Mouse (Mus musculus) neural tube, embryonic 10.5 days (tissue): Measurements from ENCODE around the gene Krtap4-16.
"Not testable (repeated sequence)": the region's sequence is repeated elsewhere in the genome, so short reads cannot be mapped to it uniquely, and the experiment has no call there.

Source experiments
- DNase-seq: peaks from one replicate; pipeline ENCODE4 v3.0.0-alpha.2; 2017; ENCODE audit warnings: low spot score; ENCODE audit errors: extremely low spot score

Gene Krtap4-16

DNA sequence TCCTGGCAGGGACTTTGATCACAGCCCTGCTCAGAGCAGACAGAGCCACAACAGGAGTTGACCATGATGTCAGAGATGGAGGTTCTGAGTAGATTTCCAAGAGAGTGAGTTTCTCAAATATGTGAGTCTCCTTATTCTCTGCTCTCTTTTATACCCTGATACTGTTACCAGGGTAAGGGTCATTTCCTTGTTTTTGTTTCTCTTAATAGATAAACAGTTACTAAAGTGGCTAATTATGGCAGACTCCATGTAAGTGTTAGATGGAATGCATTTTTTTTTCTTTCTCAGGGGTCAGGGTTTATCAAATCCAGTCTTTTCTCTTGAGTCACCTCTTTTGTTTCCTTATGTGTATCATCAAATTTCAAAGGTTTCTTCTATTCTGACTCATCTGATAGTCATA is at the start of gene Krtap4-16:
Gene Krtap4-16, minus strand, starts transcription at position 101 of the 400 bp plus-strand sequence.
- DNase-seq: no peak

DNA sequence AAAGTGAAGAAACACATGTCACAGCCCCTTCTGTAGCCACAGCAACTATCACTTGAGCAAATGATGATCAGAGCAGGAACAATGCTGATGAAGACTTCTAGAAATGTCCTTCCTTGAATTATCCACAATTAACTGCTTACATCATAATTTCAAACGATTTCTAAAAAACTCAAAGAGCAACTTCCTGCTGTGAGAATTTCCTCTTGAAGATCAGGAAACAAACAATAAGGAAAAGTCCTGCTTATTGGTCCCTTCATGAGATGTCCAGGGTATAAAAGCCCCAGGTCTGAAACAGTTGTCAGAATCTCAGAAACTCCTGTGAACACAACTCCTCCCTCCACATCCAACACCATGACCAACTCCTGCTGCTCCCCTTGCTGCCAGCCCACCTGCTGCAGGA is 27.5 kb upstream of the Krtap4-16 start, which contains the start of gene Gm11567:
Gene Gm11567, plus strand, starts transcription at position 301 of the 400 bp plus-strand sequence.
- DNase-seq: not testable (repeated sequence)

GRCm38 (mm10) chr11:99873089-99873488 is 21.7 kb upstream of the Krtap4-16 start, which contains the start of gene Krtap9-1:
Krtap9-1 (plus strand) TSS chr11:99873389.
- not testable (repeated sequence) for DNase-seq

DNA sequence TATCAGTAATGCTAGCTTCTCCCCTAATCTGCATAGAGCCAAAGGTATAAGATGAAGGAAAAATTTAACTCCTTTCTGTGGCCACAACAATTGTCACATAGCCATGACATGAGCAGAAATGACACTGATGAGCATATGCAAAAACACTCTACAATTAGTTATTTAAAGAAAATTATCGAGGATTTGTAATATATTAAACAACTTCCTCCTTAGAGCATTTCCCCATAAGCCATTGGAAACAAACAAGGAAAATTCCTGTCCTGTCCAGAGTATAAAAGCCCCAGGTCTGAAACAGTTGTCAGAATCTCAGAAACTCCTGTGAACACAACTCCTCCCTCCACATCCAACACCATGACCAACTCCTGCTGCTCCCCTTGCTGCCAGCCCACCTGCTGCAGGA is 12.8 kb upstream of the Krtap4-16 start, which contains the start of gene Gm11559:
Gene Gm11559, plus strand, starts transcription at position 301 of the 400 bp plus-strand sequence.
- DNase-seq: not testable (repeated sequence)

DNA sequence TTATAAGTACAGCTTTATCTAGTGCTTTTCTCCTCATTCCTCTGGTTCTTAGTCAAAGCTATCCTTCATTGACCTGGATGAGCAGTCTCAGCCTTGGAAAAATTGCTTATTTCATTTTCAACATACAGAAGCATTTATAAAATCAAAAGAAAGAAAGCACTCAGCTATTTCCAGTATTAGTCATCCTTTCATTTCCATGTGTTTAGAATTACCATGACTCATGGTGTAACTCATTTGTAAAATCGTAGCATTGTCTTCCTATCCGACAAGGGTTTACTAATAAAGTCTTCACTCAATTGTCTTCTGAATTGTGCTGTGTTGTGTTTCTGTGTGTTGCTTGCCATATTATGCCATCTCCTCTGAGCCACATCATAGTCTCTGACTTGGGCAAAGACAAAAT is 7.4 kb upstream of the Krtap4-16 start:
- DNase-seq: no peak

DNA sequence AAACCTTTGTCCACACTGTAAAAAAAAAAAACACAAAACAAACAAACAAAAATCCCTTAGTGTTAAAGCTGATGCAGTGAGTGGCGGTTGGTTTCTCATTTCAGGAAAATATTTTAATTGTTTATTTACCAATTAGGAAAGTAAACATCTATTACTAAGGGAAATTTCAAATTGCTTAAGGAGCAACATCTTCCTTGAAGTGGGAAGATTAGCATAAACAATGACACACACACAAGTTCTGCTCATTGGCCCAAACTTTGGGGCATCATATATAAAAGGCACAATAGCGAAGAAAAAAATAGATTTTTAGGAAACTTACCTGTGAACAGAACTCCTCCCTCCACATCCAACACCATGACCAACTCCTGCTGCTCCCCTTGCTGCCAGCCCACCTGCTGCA is 6.2 kb upstream of the Krtap4-16 start, which contains the start of gene Gm11568:
Gene Gm11568, plus strand, starts transcription at position 301 of the 400 bp plus-strand sequence.
- DNase-seq: no peak

GRCm38 (mm10) chr11:99854121-99854520 is 2.7 kb upstream of the Krtap4-16 start:
- peak; percentile 18 for DNase-seq

GRCm38 (mm10) chr11:99846746-99847145 is 4.7 kb downstream of the Krtap4-16 start:
- no peak for DNase-seq

- no peak for DNase-seq
Observed at GRCm38 (mm10) chr11:99842185-99842584, 9.2 kb downstream of the Krtap4-16 start.

DNA sequence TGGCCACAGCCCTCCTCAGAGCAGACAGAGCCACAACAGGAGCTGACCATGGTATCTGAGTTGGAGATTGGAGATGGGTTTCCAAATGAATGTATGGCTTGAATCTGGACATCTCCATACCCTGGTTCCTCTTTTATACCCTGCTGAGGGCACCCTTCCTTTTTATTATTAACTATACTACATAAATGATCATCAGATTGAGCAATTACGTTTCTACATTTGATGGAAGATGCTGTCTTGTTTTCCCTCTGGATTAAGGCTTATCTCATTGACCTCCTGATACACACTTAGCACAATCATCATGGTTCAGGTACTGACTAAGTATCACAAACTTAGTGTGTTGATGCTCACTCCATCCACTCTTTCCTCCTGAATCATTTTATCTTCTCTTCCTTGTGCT is 13.4 kb downstream of the Krtap4-16 start, which contains the start of gene 2300003K06Rik:
Gene 2300003K06Rik, minus strand, starts transcription at position 101 of the 400 bp plus-strand sequence.
- no peak for DNase-seq

GRCm38 (mm10) chr11:99815566-99815965 is 35.8 kb downstream of the Krtap4-16 start, which contains the start of gene Gm11564:
Gm11564 (minus strand) TSS chr11:99815666.
- DNase-seq: not testable (repeated sequence)

DNA sequence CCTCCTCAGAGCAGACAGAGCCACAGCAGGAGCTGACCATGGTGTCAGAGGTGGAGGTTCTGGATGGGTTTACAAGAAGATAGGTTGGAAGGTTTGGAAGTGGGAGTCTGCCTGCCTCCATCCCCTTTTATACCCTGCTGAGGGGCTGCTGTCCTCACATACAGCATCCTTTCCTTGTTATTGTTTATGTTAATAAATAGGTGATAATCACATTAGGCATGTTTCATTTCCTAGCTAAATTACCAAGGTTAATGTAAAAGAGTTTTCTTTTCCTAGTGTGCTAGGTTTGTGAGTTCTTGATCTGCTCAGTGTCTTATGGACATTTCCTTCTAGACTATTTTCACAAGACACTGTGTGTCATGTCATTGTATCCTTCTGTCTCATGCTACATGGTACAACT is 41.6 kb downstream of the Krtap4-16 start, which contains the start of gene Krtap4-13:
Gene Krtap4-13, minus strand, starts transcription at position 101 of the 400 bp plus-strand sequence.
- not testable (repeated sequence) for DNase-seq

DNA sequence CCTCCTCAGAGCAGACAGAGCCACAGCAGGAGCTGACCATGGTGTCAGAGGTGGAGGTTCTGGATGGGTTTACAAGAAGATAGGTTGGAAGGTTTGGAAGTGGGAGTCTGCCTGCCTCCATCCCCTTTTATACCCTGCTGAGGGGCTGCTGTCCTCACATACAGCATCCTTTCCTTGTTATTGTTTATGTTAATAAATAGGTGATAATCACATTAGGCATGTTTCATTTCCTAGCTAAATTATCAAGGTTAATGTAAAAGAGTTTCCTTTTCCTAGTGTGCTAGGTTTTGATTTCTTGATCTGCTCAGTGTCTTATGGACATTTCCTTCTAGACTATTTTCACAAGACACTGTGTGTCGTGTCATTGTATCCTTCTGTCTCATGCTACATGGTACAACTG is 47.1 kb downstream of the Krtap4-16 start, which contains the start of gene Gm11554:
Gene Gm11554, minus strand, starts transcription at position 101 of the 400 bp plus-strand sequence.
- DNase-seq: not testable (repeated sequence)
